In the genomic region with DNA sequence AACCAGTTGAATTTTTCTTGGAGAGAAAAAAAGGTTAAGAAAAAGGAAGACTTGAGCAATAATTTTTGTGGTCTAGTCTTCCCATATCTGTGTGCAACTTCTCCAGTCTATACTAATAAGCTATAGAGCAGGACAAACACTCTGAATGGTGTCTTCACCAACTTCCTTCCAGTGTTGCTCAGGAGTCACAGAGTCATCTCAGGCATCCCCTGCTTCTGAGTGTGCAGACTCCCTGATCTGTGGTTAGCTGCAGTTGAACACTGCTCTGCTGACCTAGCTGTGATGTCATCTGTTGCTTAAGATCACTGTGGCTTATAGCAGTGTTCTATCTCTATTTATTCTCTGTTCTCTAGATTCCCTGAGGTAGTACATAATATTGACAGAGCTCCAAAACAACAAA, we compare ENCODE assay signal across 29 mouse cellular contexts.
DNase-seq lines count a peak whose midpoint lies in the region; ATAC-seq and TF ChIP-seq lines count a peak whose summit lies in the region.
"Had no signal": no experiment of that assay in that cellular context is flagged by ENCODE, and none has a peak within 500 bp of the region (broad histone marks: within the 10 kb centered on the region; RNA-seq: fewer than 3 reads in every experiment).

No protein-coding gene starts in this region.

- no peak for TF ChIP-seq EP300 in liver, postnatal 0 days (IDR thresholded peaks at IDR 0.05; ENCODE audit: low read depth)

- no peak overlapping the region for H3K4me3 ChIP-seq in liver, postnatal 0 days (ENCODE audit: low read depth, low read length)
- no peak overlapping the region for H3K4me3 ChIP-seq in liver, embryonic 11.5 days (ENCODE audit: low read depth, low read length)
- H3K4me3 ChIP-seq: embryonic facial prominence, embryonic 10.5 days; embryonic facial prominence, embryonic 13.5 days; erythroblast, embryonic 14.5 days; forebrain, embryonic 12.5 days; forebrain, embryonic 15.5 days; heart, adult 2 months; heart, embryonic 10.5 days; heart, embryonic 13.5 days had no signal

- TF ChIP-seq CTCF in liver, postnatal 0 days (IDR thresholded peaks at IDR 0.05; ENCODE audit: low read depth): no peak

- H3K9me3 ChIP-seq in liver, postnatal 0 days (ENCODE audit: low read length): no peaks in the 10 kb centered on the region
- H3K9me3 ChIP-seq in liver, embryonic 11.5 days (ENCODE audit: control insufficient read depth, low read length): no peaks in the 10 kb centered on the region
- H3K9me3 ChIP-seq: embryonic facial prominence, embryonic 10.5 days; embryonic facial prominence, embryonic 13.5 days; forebrain, embryonic 12.5 days; forebrain, embryonic 15.5 days; heart, embryonic 10.5 days; heart, embryonic 13.5 days had no signal

- no peak for DNase-seq in liver, postnatal 0 days
- DNase-seq in liver, embryonic 11.5 days (ENCODE audit: low spot score): no peak
- peak; percentile 40 for DNase-seq in 416B (ENCODE audit: low read depth)
- DNase-seq in lung, postnatal 10 days: no peak
- no peak for DNase-seq in retina, embryonic 14.5 days (ENCODE audit: low spot score)
- DNase-seq: adrenal gland, adult 2 months; adrenal gland, postnatal 14 days; B cell, adult 2 months; cerebellum, adult 11-12 months; cerebellum, adult 8-10 months; cerebellum, postnatal 10 days; cerebellum, postnatal 36 days; embryo, embryonic 11 days; gastrocnemius, postnatal 25 days; heart, adult 2 months; heart, postnatal 14 days; heart, postnatal 4 days had no signal

- peak; percentile 33 for ATAC-seq in liver, postnatal 0 days
- ATAC-seq in liver, embryonic 11.5 days (replicated peaks; ENCODE audit: low FRiP score): no peak
- ATAC-seq in granulocyte monocyte progenitor cell, adult 5-6 weeks (replicated peaks; ENCODE audit: poor library complexity, severe bottlenecking): peak; percentile 87
- ATAC-seq: forebrain, embryonic 15.5 days; hindbrain, postnatal 0 days had no signal

- H3K36me3 ChIP-seq in liver, postnatal 0 days (replicated peaks; ENCODE audit: insufficient read depth, low read length): no peaks in the 10 kb centered on the region
- H3K36me3 ChIP-seq in liver, embryonic 11.5 days (ENCODE audit: control insufficient read depth, insufficient read depth, low read length): no peaks in the 10 kb centered on the region
- H3K36me3 ChIP-seq: embryonic facial prominence, embryonic 10.5 days; embryonic facial prominence, embryonic 13.5 days; forebrain, embryonic 12.5 days; forebrain, embryonic 15.5 days; G1E; heart, embryonic 10.5 days; heart, embryonic 13.5 days had no signal

- no peaks in the 10 kb centered on the region for H3K27me3 ChIP-seq in liver, postnatal 0 days (ENCODE audit: insufficient read depth, low read length)
- no peaks in the 10 kb centered on the region for H3K27me3 ChIP-seq in liver, embryonic 11.5 days (replicated peaks; ENCODE audit: control insufficient read depth, insufficient read depth, low read length)
- H3K27me3 ChIP-seq: CH12.LX; embryonic facial prominence, embryonic 13.5 days; forebrain, embryonic 12.5 days; forebrain, embryonic 15.5 days; heart, embryonic 13.5 days had no signal

- no peaks in the 10 kb centered on the region for H3K4me1 ChIP-seq in liver, postnatal 0 days (ENCODE audit: insufficient read depth)
- no peaks in the 10 kb centered on the region for H3K4me1 ChIP-seq in liver, embryonic 11.5 days (replicated peaks; ENCODE audit: control insufficient read depth, insufficient read depth, low read length)
- H3K4me1 ChIP-seq: embryonic facial prominence, embryonic 10.5 days; embryonic facial prominence, embryonic 13.5 days; forebrain, embryonic 12.5 days; forebrain, embryonic 15.5 days; heart, embryonic 10.5 days; heart, embryonic 13.5 days had no signal

- H3K27ac ChIP-seq in liver, postnatal 0 days (ENCODE audit: low read depth): no peak overlapping the region
- no peak overlapping the region for H3K27ac ChIP-seq in liver, embryonic 11.5 days (ENCODE audit: low read depth, low read length)
- H3K27ac ChIP-seq: embryonic facial prominence, embryonic 10.5 days; embryonic facial prominence, embryonic 13.5 days; forebrain, embryonic 12.5 days; forebrain, embryonic 15.5 days; heart, adult 2 months; heart, embryonic 10.5 days; heart, embryonic 13.5 days; hindbrain, embryonic 14.5 days; hindbrain, postnatal 0 days had no signal

- H3K4me2 ChIP-seq in liver, postnatal 0 days (ENCODE audit: low read depth, low read length): no peak overlapping the region
- H3K4me2 ChIP-seq in liver, embryonic 11.5 days: no peak overlapping the region
- H3K4me2 ChIP-seq: embryonic facial prominence, embryonic 13.5 days; forebrain, embryonic 12.5 days; forebrain, embryonic 15.5 days; heart, embryonic 13.5 days; hindbrain, embryonic 14.5 days had no signal

- no peak overlapping the region for H3K9ac ChIP-seq in liver, postnatal 0 days (replicated peaks)
- no peak overlapping the region for H3K9ac ChIP-seq in liver, embryonic 11.5 days (ENCODE audit: low read depth, low read length)
- H3K9ac ChIP-seq: embryonic facial prominence, embryonic 13.5 days; forebrain, embryonic 12.5 days; forebrain, embryonic 15.5 days; heart, embryonic 13.5 days; hindbrain, embryonic 14.5 days had no signal
